Mouse (Mus musculus): ENCODE data around the gene Pick1.

Gene Pick1

GRCm38 (mm10) chr15:79271124-79271746, 42.3 kb downstream of the Pick1 start:
- DNase-seq, result peak; percentile 55

- DNase-seq, result no peak
Observed at GRCm38 (mm10) chr15:79273020-79273419, 44.0 kb downstream of the Pick1 start.

GRCm38 (mm10) chr15:79277728-79278127, 48.8 kb downstream of the Pick1 start:
- no peak for DNase-seq

- peak; percentile 51 for DNase-seq
Observed at GRCm38 (mm10) chr15:79280209-79280608, 51.2 kb downstream of the Pick1 start.

GRCm38 (mm10) chr15:79280850-79281249, 51.9 kb downstream of the Pick1 start:
- DNase-seq, result peak; percentile 64

- peak; percentile 82 for DNase-seq
Observed at GRCm38 (mm10) chr15:79281389-79281788, 52.4 kb downstream of the Pick1 start.

GRCm38 (mm10) chr15:79282434-79282833, 53.5 kb downstream of the Pick1 start:
- no peak for DNase-seq

GRCm38 (mm10) chr15:79283371-79283770, 54.4 kb downstream of the Pick1 start:
- DNase-seq, result no peak

GRCm38 (mm10) chr15:79285399-79285798, 56.4 kb downstream of the Pick1 start, which contains the start of gene Baiap2l2:
Baiap2l2 (minus strand) TSS chr15:79285537.
- no peak for DNase-seq

- no peak for DNase-seq
Observed at GRCm38 (mm10) chr15:79286141-79286540, 57.2 kb downstream of the Pick1 start.

- no peak for DNase-seq
Observed at GRCm38 (mm10) chr15:79287091-79287490, 58.1 kb downstream of the Pick1 start.

GRCm38 (mm10) chr15:79288387-79288786, 59.4 kb downstream of the Pick1 start:
- DNase-seq, result no peak

GRCm38 (mm10) chr15:79289441-79289840, 60.5 kb downstream of the Pick1 start:
- DNase-seq, result no peak

GRCm38 (mm10) chr15:79290340-79290739, 61.4 kb downstream of the Pick1 start:
- DNase-seq, result no peak

GRCm38 (mm10) chr15:79292779-79293178, 63.8 kb downstream of the Pick1 start:
- DNase-seq, result no peak

GRCm38 (mm10) chr15:79298553-79298952, 69.6 kb downstream of the Pick1 start:
- peak; percentile 52 for DNase-seq
